Mouse (Mus musculus) heart, embryonic 13.5 days (tissue): ENCODE measurements around the gene Ly6g6c. TPM values are rescaled to one million over a fixed set of nuclear protein-coding genes. Genes with fewer than 3 reads are reported as not detected.
"Not testable (repeated sequence)": the region's sequence is repeated elsewhere in the genome, so short reads cannot be mapped to it uniquely, and the experiment has no call there.

ENCODE experiments used
- ATAC-seq: fragments of 200-750 bp; cut with Nextera tagmentation; 2 replicates; pipeline ENCODE4 v1.8.0; 2017; ENCODE audit warnings: moderate TSS enrichment; ENCODE audit not compliant: insufficient number of reproducible peaks, low FRiP score, low TSS enrichment; ENCODE audit errors: extremely low read depth
- H3K27ac ChIP-seq: fragments of 300-500 bp; sonication (generic); replicated peaks from 2 replicates; pipeline ENCODE4 v1.5.1; 2015; ENCODE audit warnings: moderate library complexity, mild to moderate bottlenecking, inconsistent platforms
- H3K27me3 ChIP-seq: fragments of 300-500 bp; sonication (generic); replicated peaks from 2 replicates; pipeline ENCODE4 v1.6.1; 2015; ENCODE audit warnings: mild to moderate bottlenecking, inconsistent platforms
- H3K36me3 ChIP-seq: fragments of 300-500 bp; sonication (generic); 2 replicates; pipeline ENCODE4 v1.6.1; 2015; ENCODE audit warnings: mild to moderate bottlenecking, inconsistent platforms
- H3K4me1 ChIP-seq: fragments of 300-500 bp; sonication (generic); 2 replicates; pipeline ENCODE4 v1.6.1; 2015; ENCODE audit warnings: inconsistent platforms
- H3K4me2 ChIP-seq: fragments of 300-500 bp; sonication (generic); 2 replicates; pipeline ENCODE4 v1.6.1; 2015; ENCODE audit warnings: inconsistent platforms, mild to moderate bottlenecking, moderate library complexity
- H3K4me3 ChIP-seq: fragments of 300-500 bp; sonication (generic); 2 replicates; pipeline ENCODE4 v1.5.1; 2015; ENCODE audit warnings: moderate library complexity, mild to moderate bottlenecking, inconsistent platforms
- H3K9ac ChIP-seq: fragments of 300-500 bp; sonication (generic); 2 replicates; pipeline ENCODE4 v1.6.1; 2015; ENCODE audit warnings: inconsistent platforms, mild to moderate bottlenecking, moderate library complexity
- H3K9me3 ChIP-seq: fragments of 300-500 bp; sonication (generic); 2 replicates; pipeline ENCODE4 v1.6.1; 2016; ENCODE audit warnings: inconsistent platforms
- WGBS: fragments of 180-500 bp; shearing (Covaris S2); methylation state at CpG from one replicate; pipeline ENCODE4 v1.1.7; 2015; ENCODE audit warnings: mixed read lengths; 5-methylcytosine and 5-hydroxymethylcytosine counted together
- polyA plus RNA-seq: library from polyadenylated mRNA; unstranded; fragments of >200 nt; fragmentation: Nextera tagmentation; extraction: Ambion mirVana; gene quantifications from 2 replicates; pipeline ENCODE4 v1.2.1, GENCODE M21; 2015

Ly6g6c gene
- polyA plus RNA-seq, 1 experiment from 2014 or later = not detected

GRCm38 (mm10) chr17:35032323-35032870, 32.8 kb upstream of the Ly6g6c start:
- 62% methylated on average over 8 of the region's 8 CpGs for WGBS
- no peaks in the 10 kb centered on the region for H3K36me3 ChIP-seq
- H3K4me1 ChIP-seq = peaks cover 16% of the 10 kb centered on the region
- H3K9ac ChIP-seq = no peak overlapping the region
- H3K27ac ChIP-seq = no peak overlapping the region
- 0 out of 2 replicates have a peak, but pooled peaks cover 4% of the 10 kb centered on the region for H3K27me3 ChIP-seq
- ATAC-seq = no peak
- H3K9me3 ChIP-seq = no peaks in the 10 kb centered on the region
- H3K4me3 ChIP-seq = no peak overlapping the region
- H3K4me2 ChIP-seq = no peak overlapping the region

- H3K4me1 ChIP-seq, H3K9me3 ChIP-seq, H3K27ac ChIP-seq, H3K36me3 ChIP-seq, H3K4me2 ChIP-seq, H3K9ac ChIP-seq, H3K27me3 ChIP-seq, ATAC-seq, H3K4me3 ChIP-seq: not testable (repeated sequence)
- 33% methylated on average over 1 of the region's 1 CpGs for WGBS
Measured at GRCm38 (mm10) chr17:35033703-35034102, 31.5 kb upstream of the Ly6g6c start.

- no peak for ATAC-seq
- Histone ChIP-seq H3K4me3 (no peak overlapping the region), H3K36me3 (no peaks in the 10 kb centered on the region), H3K4me1 (peaks cover 2% of the 10 kb centered on the region), H3K9me3 (no peaks in the 10 kb centered on the region), H3K9ac (no peak overlapping the region), H3K27ac (no peak overlapping the region), H3K27me3 (0 out of 2 replicates have a peak, but pooled peaks cover under 1% of the 10 kb centered on the region), H3K4me2 (no peak overlapping the region)
- 66% methylated on average over 6 of the region's 6 CpGs for WGBS
Measured at GRCm38 (mm10) chr17:35034896-35035295, 30.3 kb upstream of the Ly6g6c start.

- WGBS = 80% methylated on average over 11 of the region's 11 CpGs
- H3K9ac ChIP-seq = no peak overlapping the region
- no peaks in the 10 kb centered on the region for H3K9me3 ChIP-seq
- no peak overlapping the region for H3K27ac ChIP-seq
- H3K27me3 ChIP-seq = no peaks in the 10 kb centered on the region
- ATAC-seq = no peak
- H3K4me3 ChIP-seq = no peak overlapping the region
- H3K4me1 ChIP-seq = peaks cover 7% of the 10 kb centered on the region
- H3K4me2 ChIP-seq = no peak overlapping the region
- no peaks in the 10 kb centered on the region for H3K36me3 ChIP-seq
Measured at GRCm38 (mm10) chr17:35039121-35039873, 25.9 kb upstream of the Ly6g6c start.

- H3K4me2 ChIP-seq = no peak overlapping the region
- no peaks in the 10 kb centered on the region for H3K27me3 ChIP-seq
- H3K9me3 ChIP-seq = no peaks in the 10 kb centered on the region
- ATAC-seq = no peak
- WGBS = 72% methylated on average over 4 of the region's 4 CpGs
- peak overlapping the region; percentile 94 for H3K27ac ChIP-seq
- no peaks in the 10 kb centered on the region for H3K36me3 ChIP-seq
- no peak overlapping the region for H3K9ac ChIP-seq
- H3K4me3 ChIP-seq = no peak overlapping the region
- peaks cover 46% of the 10 kb centered on the region for H3K4me1 ChIP-seq
Measured at GRCm38 (mm10) chr17:35043794-35044193, 21.4 kb upstream of the Ly6g6c start.

GRCm38 (mm10) chr17:35044904-35045806, 20.0 kb upstream of the Ly6g6c start:
- peaks cover 56% of the 10 kb centered on the region for H3K4me1 ChIP-seq
- H3K4me2 ChIP-seq = peak overlapping the region; percentile 95
- peak overlapping the region; percentile 94 for H3K27ac ChIP-seq
- H3K27me3 ChIP-seq = no peaks in the 10 kb centered on the region
- 48% methylated on average over 7 of the region's 7 CpGs for WGBS
- no peaks in the 10 kb centered on the region for H3K36me3 ChIP-seq
- H3K4me3 ChIP-seq = peak overlapping the region; percentile 68
- no peaks in the 10 kb centered on the region for H3K9me3 ChIP-seq
- ATAC-seq = no peak
- peak overlapping the region; percentile 91 for H3K9ac ChIP-seq

GRCm38 (mm10) chr17:35045807-35046680, 19.1 kb upstream of the Ly6g6c start:
- H3K4me2 ChIP-seq = peak overlapping the region; percentile 95
- H3K9me3 ChIP-seq = no peaks in the 10 kb centered on the region
- H3K27me3 ChIP-seq = no peaks in the 10 kb centered on the region
- peak overlapping the region; percentile 94 for H3K27ac ChIP-seq
- H3K4me3 ChIP-seq = peak overlapping the region; percentile 68
- no peak for ATAC-seq
- H3K4me1 ChIP-seq = peaks cover 56% of the 10 kb centered on the region
- H3K9ac ChIP-seq = peak overlapping the region; percentile 91
- no peaks in the 10 kb centered on the region for H3K36me3 ChIP-seq
- 2% methylated on average over 48 of the region's 48 CpGs for WGBS

GRCm38 (mm10) chr17:35046681-35047455, 18.3 kb upstream of the Ly6g6c start, which contains the start of gene Msh5:
Gene Msh5 (minus strand): TSS chr17:35046745.
- Histone ChIP-seq H3K27me3 (no peaks in the 10 kb centered on the region), H3K27ac (peak within 1 kb of the TSS; percentile 99), H3K4me1 (peaks cover 60% of the 10 kb centered on the region), H3K9ac (peak within 1 kb of the TSS; percentile 91), H3K36me3 (no peaks in the 10 kb centered on the region), H3K4me3 (peak within 1 kb of the TSS; percentile 68), H3K9me3 (no peaks in the 10 kb centered on the region), H3K4me2 (peak within 1 kb of the TSS; percentile 95)
- 3% methylated on average over 33 of the region's 33 CpGs for WGBS
- peak; percentile 90 for ATAC-seq

- 29% methylated on average over 1 of the region's 1 CpGs for WGBS
- H3K9me3 ChIP-seq = no peaks in the 10 kb centered on the region
- H3K4me2 ChIP-seq = peak overlapping the region; percentile 95
- H3K4me3 ChIP-seq = peak overlapping the region; percentile 20
- H3K4me1 ChIP-seq = peaks cover 68% of the 10 kb centered on the region
- H3K27ac ChIP-seq = peak overlapping the region; percentile 99
- no peaks in the 10 kb centered on the region for H3K27me3 ChIP-seq
- ATAC-seq = no peak
- H3K9ac ChIP-seq = peak overlapping the region; percentile 70
- H3K36me3 ChIP-seq = peaks cover 8% of the 10 kb centered on the region
Measured at GRCm38 (mm10) chr17:35047688-35048087, 17.5 kb upstream of the Ly6g6c start.
